Mouse (Mus musculus) right cerebral cortex, postnatal 36 days (tissue): ENCODE measurements at regions not wholly inside any gene's neighbourhood (a gene's known extent, or its start where the extent isn't known, plus 50 kb on each side); places are given as distances from the start of the nearest gene placed in this dataset.

Experiments
- DNase-seq, 2 experiments: peaks; one replicate each; pipeline ENCODE4 v3.0.0; 2022; ENCODE audit warnings: low spot score in 2 of 2, mixed read lengths in 1 of 2

DNA sequence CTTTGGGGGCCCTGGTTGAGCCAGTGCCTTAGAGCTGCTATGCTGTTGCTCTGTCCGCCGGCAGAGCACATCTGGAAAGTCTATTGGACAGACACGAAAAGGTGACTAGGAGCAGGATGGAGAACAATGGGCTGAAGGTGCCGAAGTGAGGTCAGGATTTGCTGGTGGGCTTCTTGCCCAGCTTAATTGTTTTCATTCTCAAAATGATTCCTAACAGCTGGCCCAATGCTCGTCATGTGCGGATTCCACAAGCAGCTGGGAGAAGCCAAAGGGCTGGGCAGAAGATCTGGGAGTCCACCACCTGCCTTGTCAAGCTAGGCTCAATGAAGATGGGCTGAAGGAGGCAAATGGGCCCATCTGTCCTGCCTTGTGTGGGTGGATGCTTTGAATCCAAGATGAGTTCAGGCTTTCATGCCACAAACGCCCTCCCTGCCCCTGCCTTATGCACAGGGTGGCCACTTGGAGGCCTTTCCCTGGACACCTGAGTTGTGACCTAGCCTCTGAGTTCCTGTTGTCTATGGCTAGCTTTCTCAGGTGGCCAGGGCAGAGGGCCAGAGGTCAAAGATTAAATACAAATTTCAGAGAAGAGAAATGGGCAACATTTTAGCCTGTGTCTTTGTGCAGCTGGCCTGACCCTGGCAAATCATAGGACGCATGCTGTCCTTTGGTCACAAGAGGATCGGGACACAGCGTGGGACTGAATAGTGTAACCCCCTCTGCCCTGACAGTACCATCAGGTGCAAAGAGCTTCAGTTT lies 95.9 kb downstream of the Snx19 start:
- DNase-seq = no peak

DNA sequence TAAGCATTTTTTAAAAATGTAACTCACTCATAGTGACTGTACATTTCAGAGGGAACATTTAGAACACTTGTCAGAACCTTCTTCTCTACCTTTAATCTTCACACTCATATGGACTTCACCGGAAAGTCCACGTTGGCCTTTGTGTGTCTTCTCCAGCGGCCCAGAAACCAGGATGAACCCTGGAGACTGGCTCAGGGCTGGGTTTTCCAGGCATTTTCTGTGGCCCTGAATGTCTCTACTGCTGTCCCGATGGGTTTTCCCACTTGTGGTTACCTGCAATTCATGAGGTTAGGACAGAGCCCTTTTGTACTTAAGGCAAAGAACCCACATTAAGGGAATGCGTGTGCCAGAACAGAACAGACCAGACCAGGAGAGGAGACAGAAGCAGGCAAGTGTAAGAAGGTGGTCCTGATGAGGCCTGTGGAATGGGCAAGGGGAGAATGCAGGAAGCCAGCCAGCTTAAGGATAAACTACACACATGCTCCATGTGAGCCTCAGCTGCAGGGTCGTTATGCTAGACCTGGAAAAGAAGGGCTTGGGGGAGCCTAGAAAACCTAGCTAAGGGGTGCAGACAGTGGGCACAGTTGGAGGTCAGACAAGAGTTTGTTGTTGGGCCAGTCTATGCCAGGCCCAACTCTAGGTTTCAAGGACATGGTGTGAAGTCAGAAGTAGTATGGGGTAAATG lies 94.8 kb downstream of the Snx19 start:
- DNase-seq = no peak

GRCm38 (mm10) chr9:30520853-30521439 lies 94.0 kb downstream of the Snx19 start:
- DNase-seq = peak; percentile 63 to 76

GRCm38 (mm10) chr9:30520116-30520515 lies 93.2 kb downstream of the Snx19 start:
- no peak for DNase-seq

- DNase-seq = no peak
Observed at GRCm38 (mm10) chr9:30519231-30519630, 92.3 kb downstream of the Snx19 start.
